Mouse (Mus musculus) midbrain, embryonic 13.5 days (tissue): ENCODE measurements around the gene Prr12. TPM values are rescaled to one million over a fixed set of nuclear protein-coding genes. Genes with fewer than 3 reads are reported as not detected.
A peak's percentile ranks its signal among the peaks of the same experiment; 100 is the strongest.

Source experiments
- ATAC-seq: fragments of 200-750 bp; cut with Nextera tagmentation; 2 replicates; pipeline ENCODE4 v1.8.0; 2017; ENCODE audit warnings: mild to moderate bottlenecking, moderate TSS enrichment, moderate library complexity
- H3K27ac ChIP-seq: fragments of 300-500 bp; sonication (generic); 2 replicates; pipeline ENCODE4 v1.5.1; 2015; ENCODE audit warnings: inconsistent platforms, mild to moderate bottlenecking, moderate library complexity
- H3K27me3 ChIP-seq: fragments of 300-500 bp; sonication (generic); 2 replicates; pipeline ENCODE4 v1.6.1; 2015; ENCODE audit warnings: mild to moderate bottlenecking, inconsistent platforms
- H3K36me3 ChIP-seq: fragments of 300-500 bp; sonication (generic); 2 replicates; pipeline ENCODE4 v1.6.1; 2015; ENCODE audit warnings: mild to moderate bottlenecking, inconsistent platforms
- H3K4me1 ChIP-seq: fragments of 300-500 bp; sonication (generic); replicated peaks from 2 replicates; pipeline ENCODE4 v1.6.1; 2015; ENCODE audit warnings: inconsistent platforms
- H3K4me2 ChIP-seq: fragments of 300-500 bp; sonication (generic); replicated peaks from 2 replicates; pipeline ENCODE4 v1.6.1; 2015; ENCODE audit warnings: moderate library complexity, mild to moderate bottlenecking, inconsistent platforms
- H3K4me3 ChIP-seq: fragments of 300-500 bp; sonication (generic); replicated peaks from 2 replicates; pipeline ENCODE4 v1.5.1; 2015; ENCODE audit warnings: mild to moderate bottlenecking, inconsistent platforms
- H3K9ac ChIP-seq: fragments of 300-500 bp; sonication (generic); replicated peaks from 2 replicates; pipeline ENCODE4 v1.6.1; 2015; ENCODE audit warnings: mild to moderate bottlenecking, inconsistent platforms
- H3K9me3 ChIP-seq: fragments of 300-500 bp; sonication (generic); 2 replicates; pipeline ENCODE4 v1.6.1; 2016; ENCODE audit warnings: mild to moderate bottlenecking, inconsistent platforms
- WGBS: fragments of 180-500 bp; shearing (Covaris S2); methylation state at CpG from one replicate; pipeline ENCODE4 v1.1.7; 2015; 5-methylcytosine and 5-hydroxymethylcytosine counted together
- polyA plus RNA-seq: library from polyadenylated mRNA; unstranded; fragments of >200 nt; fragmentation: Nextera tagmentation; extraction: Ambion mirVana; gene quantifications from 2 replicates; pipeline ENCODE4 v1.2.1, GENCODE M21; 2015

Gene Prr12
- polyA plus RNA-seq, 1 experiment from 2014 or later = 17.0 TPM

DNA sequence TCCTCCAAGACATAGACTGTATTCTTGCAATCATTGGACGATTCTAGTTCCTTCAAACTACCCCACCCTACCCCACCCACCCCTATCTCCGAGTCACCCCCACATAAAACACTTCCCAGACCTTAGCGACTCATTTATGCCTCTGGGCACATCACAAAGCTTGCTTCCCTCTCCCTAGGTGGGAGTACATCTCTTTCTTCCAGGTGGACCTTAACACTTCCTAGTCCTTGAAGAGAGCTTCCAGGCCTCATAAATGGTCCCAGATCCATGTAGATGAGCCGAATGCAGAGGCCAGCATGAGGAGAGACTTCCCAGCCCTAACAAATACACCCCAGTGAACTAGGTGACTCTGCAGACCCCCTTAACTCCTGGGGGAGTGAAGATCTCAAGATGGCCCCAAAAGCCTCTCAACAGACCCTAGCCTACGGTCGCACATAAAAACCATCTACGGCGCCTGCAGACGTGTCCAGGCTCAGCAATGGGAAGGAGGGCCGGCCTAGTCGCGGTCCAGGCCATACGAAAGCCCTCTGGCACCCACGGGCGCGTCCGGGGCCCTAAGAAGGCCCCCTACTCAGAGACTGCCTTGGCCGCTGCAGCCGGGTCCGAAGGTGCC lies 37.2 kb downstream of the Prr12 start:
- H3K4me1 ChIP-seq = peaks cover 42% of the 10 kb centered on the region
- WGBS = 3% methylated on average over 20 of the region's 20 CpGs
- peaks cover 5% of the 10 kb centered on the region; the same call in 1 of the 2 replicates for H3K27me3 ChIP-seq
- H3K27ac ChIP-seq = peak overlapping the region; percentile 79
- H3K9ac ChIP-seq = peak overlapping the region; percentile 93
- H3K4me3 ChIP-seq = peak overlapping the region; percentile 95
- peak overlapping the region; percentile 89 for H3K4me2 ChIP-seq
- H3K36me3 ChIP-seq = peaks cover 35% of the 10 kb centered on the region
- no peaks in the 10 kb centered on the region for H3K9me3 ChIP-seq
- ATAC-seq = no peak

DNA sequence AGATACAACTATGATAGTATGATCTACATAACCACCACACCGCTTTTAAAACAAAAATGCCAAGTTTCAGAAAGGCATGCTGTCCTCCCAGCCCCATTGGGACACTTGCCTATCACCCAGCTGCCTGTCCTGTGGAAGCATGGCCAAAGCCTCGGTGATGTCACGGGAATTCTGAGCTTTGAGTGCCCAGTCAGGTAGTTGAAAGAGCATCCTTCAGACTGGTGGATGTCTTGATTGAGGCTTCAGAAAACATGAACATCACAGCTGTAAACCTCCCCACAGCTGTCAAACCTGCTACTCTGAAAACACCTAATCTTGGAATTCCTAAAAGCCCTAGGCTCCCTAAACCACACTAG lies 38.6 kb downstream of the Prr12 start:
- H3K9me3 ChIP-seq = no peaks in the 10 kb centered on the region
- H3K36me3 ChIP-seq = peaks cover 49% of the 10 kb centered on the region
- H3K9ac ChIP-seq = peak overlapping the region; percentile 93; the same call in 1 of the 2 replicates
- no peak for ATAC-seq
- peak overlapping the region; percentile 89 for H3K4me2 ChIP-seq
- H3K27me3 ChIP-seq = no peaks in the 10 kb centered on the region
- H3K4me1 ChIP-seq = peaks cover 42% of the 10 kb centered on the region
- H3K4me3 ChIP-seq = no peak overlapping the region
- 95% methylated on average over 3 of the region's 3 CpGs for WGBS
- no peak overlapping the region for H3K27ac ChIP-seq

DNA sequence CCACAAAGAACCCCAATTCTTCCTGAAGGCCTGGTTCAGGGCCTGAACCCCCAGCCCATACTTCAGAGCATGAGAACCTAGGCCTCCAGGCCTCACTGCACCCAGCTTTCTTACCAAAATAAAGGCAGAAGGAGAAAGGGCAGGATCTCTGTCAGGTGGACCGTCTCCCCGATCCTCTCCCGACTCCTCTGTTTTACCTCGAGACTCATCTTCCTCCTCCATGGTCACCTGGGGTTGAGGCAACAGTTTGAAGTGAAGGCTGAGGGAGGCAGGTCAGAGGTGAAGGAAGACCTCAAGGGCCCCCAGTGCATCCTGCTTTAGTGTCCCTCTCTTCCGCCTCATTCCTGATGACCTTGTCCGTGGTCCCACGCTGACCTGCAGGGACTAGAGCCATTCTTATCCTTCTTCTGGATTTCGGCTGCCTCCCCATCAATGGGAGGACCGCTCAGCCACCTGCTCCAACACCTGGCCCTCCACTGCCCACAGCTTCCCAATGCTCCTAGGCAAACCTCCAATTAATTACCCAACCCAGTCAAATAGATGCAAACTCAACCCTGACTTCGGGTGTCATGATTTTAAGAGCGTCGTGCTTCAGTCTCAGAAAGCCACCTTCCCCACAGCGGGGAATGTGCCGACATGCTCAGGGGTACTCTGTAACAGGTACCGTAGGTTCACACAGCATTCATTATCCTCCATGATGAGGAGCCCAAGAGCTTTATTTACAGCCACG lies 39.1 kb downstream of the Prr12 start:
- no peak overlapping the region for H3K4me3 ChIP-seq
- no peak overlapping the region for H3K4me2 ChIP-seq
- no peak for ATAC-seq
- H3K4me1 ChIP-seq = peaks cover 42% of the 10 kb centered on the region
- no peak overlapping the region; the same call in 1 of the 2 replicates for H3K9ac ChIP-seq
- H3K36me3 ChIP-seq = peaks cover 54% of the 10 kb centered on the region
- H3K27me3 ChIP-seq = no peaks in the 10 kb centered on the region
- 95% methylated on average over 16 of the region's 16 CpGs for WGBS
- H3K9me3 ChIP-seq = no peaks in the 10 kb centered on the region
- no peak overlapping the region for H3K27ac ChIP-seq

DNA sequence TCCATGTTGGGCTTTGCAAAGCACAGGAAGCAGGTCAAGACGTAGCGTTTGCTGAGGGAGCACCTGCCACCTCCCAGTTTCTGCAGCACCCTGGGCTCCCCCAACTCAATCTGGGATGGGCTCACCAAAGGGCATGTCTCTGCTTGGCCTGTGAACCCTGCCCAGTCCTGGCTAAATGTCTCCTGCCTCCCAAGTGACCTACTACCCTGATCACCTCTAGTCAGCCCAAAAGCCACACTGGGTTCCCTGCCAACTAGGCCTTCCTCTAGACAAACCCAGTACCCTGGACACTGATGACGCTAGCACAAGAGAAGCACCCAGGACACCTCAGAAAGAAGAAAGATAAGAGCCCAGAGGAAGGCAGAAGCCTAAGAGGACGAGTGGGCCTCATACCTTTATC lies 39.9 kb downstream of the Prr12 start:
- Histone ChIP-seq H3K4me3 (no peak overlapping the region), H3K4me2 (no peak overlapping the region), H3K27ac (no peak overlapping the region), H3K36me3 (peaks cover 61% of the 10 kb centered on the region), H3K4me1 (peaks cover 35% of the 10 kb centered on the region), H3K9ac (no peak overlapping the region), H3K27me3 (no peaks in the 10 kb centered on the region), H3K9me3 (no peaks in the 10 kb centered on the region)
- WGBS = 89% methylated on average over 4 of the region's 4 CpGs
- ATAC-seq = no peak

DNA sequence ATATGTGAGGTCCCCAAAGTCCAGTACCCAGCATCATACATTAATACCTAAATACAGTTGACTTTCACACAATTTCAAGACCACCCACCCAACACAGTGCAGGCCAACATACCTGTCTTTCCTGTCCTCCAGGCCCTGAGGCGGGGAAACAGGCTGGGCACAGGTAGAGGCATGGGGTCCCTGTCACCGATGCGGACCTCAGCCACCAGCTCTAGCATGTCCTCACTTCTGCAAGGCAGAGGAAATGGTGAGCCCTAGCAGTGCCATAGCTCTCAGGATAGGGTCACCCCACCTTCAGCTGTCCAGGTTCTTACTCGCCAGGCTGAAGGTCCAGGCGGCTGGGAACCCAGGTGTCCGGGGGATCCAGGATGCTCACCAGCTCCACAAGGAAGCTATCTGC lies 40.7 kb downstream of the Prr12 start:
- Histone ChIP-seq H3K4me1 (peaks cover 29% of the 10 kb centered on the region), H3K9ac (no peak overlapping the region), H3K27me3 (no peaks in the 10 kb centered on the region), H3K4me3 (no peak overlapping the region), H3K27ac (no peak overlapping the region), H3K36me3 (peaks cover 69% of the 10 kb centered on the region), H3K9me3 (no peaks in the 10 kb centered on the region), H3K4me2 (no peak overlapping the region)
- ATAC-seq = no peak
- 97% methylated on average over 6 of the region's 6 CpGs for WGBS

DNA sequence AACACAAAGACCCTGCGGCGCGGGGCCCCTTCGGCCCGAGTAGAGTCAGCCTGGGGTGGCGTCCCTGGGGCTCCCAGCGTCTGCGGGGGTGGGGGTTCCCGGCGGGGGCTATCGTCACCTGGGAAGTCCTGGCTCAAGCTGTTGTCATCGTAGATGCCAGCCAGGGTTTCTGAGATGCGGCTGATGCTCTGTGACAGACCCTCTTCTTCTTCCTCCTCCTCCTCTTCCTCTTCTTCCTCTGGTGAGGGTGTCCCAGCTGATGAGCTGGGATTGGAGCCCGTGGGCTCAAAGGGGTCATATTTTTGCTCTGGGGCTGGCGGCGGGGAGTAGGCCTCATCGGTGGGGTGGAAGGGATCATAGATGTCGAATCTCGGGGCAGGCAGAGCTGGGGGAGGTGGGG lies 44.3 kb downstream of the Prr12 start:
- Histone ChIP-seq H3K9ac (no peak overlapping the region), H3K27ac (no peak overlapping the region), H3K4me1 (peaks cover 3% of the 10 kb centered on the region; the same call in 1 of the 2 replicates), H3K27me3 (no peaks in the 10 kb centered on the region), H3K4me2 (no peak overlapping the region), H3K4me3 (no peak overlapping the region), H3K36me3 (peaks cover 97% of the 10 kb centered on the region), H3K9me3 (no peaks in the 10 kb centered on the region)
- no peak for ATAC-seq
- WGBS = 94% methylated on average over 19 of the region's 19 CpGs

DNA sequence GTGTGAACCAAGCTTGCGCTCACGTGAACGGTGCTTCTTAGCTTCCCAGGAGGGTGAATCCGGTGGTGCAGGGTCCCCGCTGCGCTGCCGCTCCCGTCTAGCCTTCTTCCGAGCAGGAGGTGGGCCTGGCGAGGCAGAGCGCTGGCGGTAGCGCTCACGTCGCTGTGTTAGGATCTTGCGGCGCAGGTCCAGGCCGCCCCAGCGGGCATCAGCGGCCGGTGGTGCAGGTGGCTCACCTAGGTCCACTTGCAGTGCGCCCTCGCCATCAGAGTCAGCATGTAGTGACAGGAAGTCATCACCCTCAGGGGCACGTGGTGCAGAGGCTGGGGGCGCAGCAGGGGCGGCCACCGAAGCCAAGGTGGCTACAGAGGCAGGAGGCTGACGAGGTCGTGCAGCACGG lies 44.8 kb downstream of the Prr12 start:
- Histone ChIP-seq H3K36me3 (peaks cover 97% of the 10 kb centered on the region), H3K4me2 (no peak overlapping the region), H3K27me3 (no peaks in the 10 kb centered on the region), H3K9me3 (no peaks in the 10 kb centered on the region), H3K4me1 (no peaks in the 10 kb centered on the region), H3K4me3 (no peak overlapping the region), H3K27ac (no peak overlapping the region), H3K9ac (no peak overlapping the region)
- no peak for ATAC-seq
- WGBS = 91% methylated on average over 26 of the region's 30 CpGs

DNA sequence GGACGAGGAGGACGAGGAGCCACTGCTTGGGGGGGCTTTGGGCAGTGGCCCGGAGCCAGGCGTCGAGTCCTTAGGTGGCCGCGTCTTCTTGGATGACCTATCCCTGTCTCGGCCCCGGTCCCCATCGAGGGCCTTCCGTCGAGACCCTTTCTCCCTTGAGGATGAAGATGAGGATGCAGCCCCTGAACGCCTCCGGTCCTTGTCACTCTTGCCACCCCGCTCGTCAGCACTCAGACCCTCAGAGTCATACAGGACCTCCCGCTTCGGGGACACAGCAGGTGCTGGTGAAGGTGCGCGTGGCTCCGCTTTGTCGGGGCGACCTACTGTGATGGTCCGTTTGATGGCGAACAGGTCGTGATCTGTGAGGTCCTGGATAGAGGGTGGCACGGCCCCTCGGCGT lies 45.5 kb downstream of the Prr12 start:
- 96% methylated on average over 29 of the region's 29 CpGs for WGBS
- no peak for ATAC-seq
- H3K4me3 ChIP-seq = no peak overlapping the region

DNA sequence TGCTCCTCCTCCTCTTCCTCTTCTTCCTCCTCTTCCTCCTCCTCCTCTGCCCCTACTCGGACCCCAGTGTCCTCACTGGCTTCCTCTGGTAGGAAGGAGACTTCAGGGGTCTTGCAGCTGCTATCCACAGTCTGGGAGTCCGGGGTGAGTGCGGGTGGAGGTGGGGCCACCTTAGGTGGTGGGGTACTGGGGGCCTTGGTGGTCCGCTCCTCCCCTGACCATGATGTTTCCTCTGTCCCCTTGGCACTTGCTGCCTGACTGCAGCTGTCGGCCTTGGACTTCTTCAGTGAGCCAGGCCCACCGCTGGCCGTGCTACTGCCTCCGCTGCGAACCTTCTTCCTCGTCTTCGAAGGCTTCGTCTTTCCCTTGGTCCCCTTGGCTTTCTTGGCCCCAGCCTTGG lies 46.2 kb downstream of the Prr12 start:
- Histone ChIP-seq H3K4me1 (no peaks in the 10 kb centered on the region), H3K4me2 (no peak overlapping the region), H3K9ac (no peak overlapping the region), H3K27me3 (no peaks in the 10 kb centered on the region), H3K36me3 (peaks cover 97% of the 10 kb centered on the region), H3K9me3 (no peaks in the 10 kb centered on the region), H3K4me3 (no peak overlapping the region), H3K27ac (no peak overlapping the region)
- ATAC-seq = no peak
- WGBS = 94% methylated on average over 12 of the region's 12 CpGs

More for the DNA sequence above, 45.5 kb downstream of the Prr12 start:
- Histone ChIP-seq H3K36me3 (peaks cover 97% of the 10 kb centered on the region), H3K9me3 (no peaks in the 10 kb centered on the region), H3K27ac (no peak overlapping the region), H3K27me3 (no peaks in the 10 kb centered on the region), H3K4me1 (no peaks in the 10 kb centered on the region), H3K9ac (no peak overlapping the region), H3K4me2 (no peak overlapping the region)

DNA sequence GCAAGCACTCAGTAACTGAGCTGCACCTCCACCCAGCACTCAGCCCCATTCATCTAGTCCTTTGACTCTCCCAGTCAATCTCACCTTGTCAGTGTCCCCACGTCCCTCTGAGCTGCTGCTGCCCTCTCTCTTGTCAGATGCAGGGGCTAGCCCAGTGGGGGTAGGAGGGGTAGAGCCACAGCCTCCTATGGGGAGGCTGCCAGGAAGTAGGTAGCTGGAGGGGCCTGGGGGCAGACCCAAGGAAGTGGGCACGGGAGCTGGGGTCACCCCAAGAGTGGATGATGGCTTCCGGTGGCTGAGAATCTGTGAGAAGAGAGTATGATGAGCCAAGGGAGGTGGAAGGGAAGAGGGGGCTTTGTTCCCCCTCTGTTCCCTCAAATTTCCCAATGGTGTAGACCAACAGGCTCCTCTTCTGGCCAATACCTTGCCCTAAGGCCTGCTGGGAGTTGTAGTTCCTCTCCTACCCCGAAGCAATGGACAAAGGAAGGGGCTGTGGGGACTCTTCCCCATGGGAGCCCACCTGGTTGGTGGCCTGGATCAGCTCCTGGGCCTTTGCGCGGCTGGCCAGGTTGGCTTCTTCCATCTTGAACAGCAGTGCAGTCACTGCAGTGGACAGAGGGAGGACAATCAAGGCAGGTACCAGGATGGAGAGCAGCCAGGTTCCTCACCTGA lies 47.2 kb downstream of the Prr12 start:
- no peak overlapping the region for H3K4me2 ChIP-seq
- no peak for ATAC-seq
- H3K27me3 ChIP-seq = no peaks in the 10 kb centered on the region
- peaks cover 99% of the 10 kb centered on the region for H3K36me3 ChIP-seq
- H3K27ac ChIP-seq = no peak overlapping the region
- WGBS = 93% methylated on average over 6 of the region's 6 CpGs
- H3K9ac ChIP-seq = no peak overlapping the region; the same call in 1 of the 2 replicates
- no peaks in the 10 kb centered on the region for H3K4me1 ChIP-seq
- H3K9me3 ChIP-seq = no peaks in the 10 kb centered on the region
- no peak overlapping the region for H3K4me3 ChIP-seq

DNA sequence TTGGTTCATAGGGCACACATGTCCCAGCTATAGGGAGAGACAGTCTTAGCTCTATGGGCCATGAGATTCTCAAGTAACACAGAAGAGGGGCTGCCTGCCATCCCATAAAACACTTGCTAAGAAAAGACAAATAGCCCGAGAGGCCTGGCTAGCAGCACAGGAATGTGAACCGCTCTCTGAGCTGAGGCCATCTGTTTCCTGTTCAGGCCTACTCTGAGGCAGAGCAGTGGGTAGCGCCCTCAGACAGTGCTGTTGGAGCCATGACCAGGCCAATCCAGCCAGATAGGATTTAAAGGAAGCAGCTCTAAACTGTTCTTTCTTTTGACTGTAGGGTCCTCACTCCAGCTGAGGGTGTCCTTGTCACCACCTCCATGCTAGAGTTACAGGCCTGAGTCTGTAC lies 48.1 kb downstream of the Prr12 start:
- ATAC-seq = no peak
- no peak overlapping the region for H3K4me3 ChIP-seq
- H3K27ac ChIP-seq = no peak overlapping the region
- no peaks in the 10 kb centered on the region for H3K9me3 ChIP-seq
- H3K4me1 ChIP-seq = peaks cover 3% of the 10 kb centered on the region; the same call in 1 of the 2 replicates
- H3K36me3 ChIP-seq = peaks cover 99% of the 10 kb centered on the region
- no peaks in the 10 kb centered on the region for H3K27me3 ChIP-seq
- no peak overlapping the region for H3K4me2 ChIP-seq
- 92% methylated on average over 3 of the region's 3 CpGs for WGBS
- no peak overlapping the region for H3K9ac ChIP-seq

DNA sequence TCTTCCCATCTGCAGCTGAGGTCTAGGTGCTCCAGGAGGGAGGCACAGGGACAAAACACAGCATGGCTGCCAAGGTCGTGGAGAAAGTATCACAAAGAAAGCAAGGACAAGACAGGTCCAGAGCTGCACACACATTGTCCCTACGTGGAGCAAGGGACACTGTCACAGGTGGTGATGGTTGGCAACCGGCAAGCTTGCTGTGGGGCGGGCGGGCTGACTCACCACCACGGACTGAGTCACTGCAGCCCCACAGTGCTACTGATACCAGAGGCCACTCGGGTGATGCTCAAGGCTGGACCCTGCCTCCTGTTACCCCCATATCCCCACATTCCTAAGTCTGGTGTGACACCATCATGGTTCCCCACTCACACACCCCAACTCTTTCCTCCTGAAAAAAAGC lies 50.2 kb downstream of the Prr12 start:
- Histone ChIP-seq H3K9ac (no peak overlapping the region), H3K9me3 (no peaks in the 10 kb centered on the region), H3K36me3 (peaks cover 78% of the 10 kb centered on the region), H3K4me1 (peaks cover 21% of the 10 kb centered on the region), H3K4me2 (no peak overlapping the region), H3K27ac (no peak overlapping the region), H3K4me3 (no peak overlapping the region), H3K27me3 (no peaks in the 10 kb centered on the region)
- WGBS = 92% methylated on average over 7 of the region's 7 CpGs
- no peak for ATAC-seq
